Mouse (Mus musculus) ES-Bruce4 (cell line): Measurements from ENCODE around the gene Slc8a1.

ENCODE experiments used
- CTCF ChIP-seq: IDR thresholded peaks from one replicate; pipeline ENCODE4 v1.8.1; 2011; ENCODE audit warnings: low read depth, low read length
- POLR2A ChIP-seq: IDR thresholded peaks from one replicate; pipeline ENCODE4 v1.8.1; 2011; ENCODE audit warnings: low read length; ENCODE audit not compliant: insufficient read depth

DNA sequence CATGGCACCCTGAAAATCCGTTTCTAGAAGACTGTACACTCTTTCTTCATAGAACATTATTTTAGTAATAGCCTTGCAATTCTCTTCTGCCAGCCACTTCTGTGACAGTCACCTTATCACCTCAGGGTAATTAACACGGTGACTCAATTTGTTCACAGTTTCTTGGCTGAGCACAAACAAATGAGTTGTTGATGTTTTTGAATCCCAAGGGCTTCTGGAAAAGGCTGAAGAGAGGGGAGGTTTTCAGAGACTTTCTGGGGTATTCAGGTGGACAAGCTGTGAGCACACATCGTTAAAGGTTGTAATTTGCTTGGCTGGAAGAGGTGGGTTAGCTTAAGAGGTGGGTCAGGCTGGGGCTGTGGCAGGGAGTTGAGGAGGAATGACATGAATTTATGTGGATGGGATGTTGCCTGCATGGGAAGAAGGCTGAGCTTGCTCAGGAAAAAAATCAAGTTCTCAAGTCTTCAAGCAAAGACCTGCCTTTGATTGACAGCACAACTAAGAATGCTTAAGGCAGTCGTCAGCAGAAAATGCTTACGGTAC, 360.3 kb downstream of the Slc8a1 start:
- TF ChIP-seq CTCF (no peak), POLR2A (no peak)
